Mouse (Mus musculus) layer of hippocampus, adult 9-10 months (tissue): ENCODE data around the gene Vmn2r115.
"Not testable (repeated sequence)": the region's sequence is repeated elsewhere in the genome, so short reads cannot be mapped to it uniquely, and the experiment has no call there.

Experiments used
- DNase-seq: peaks from one replicate; pipeline ENCODE4 v3.0.0; 2022; ENCODE audit warnings: low spot score

Gene Vmn2r115

DNA sequence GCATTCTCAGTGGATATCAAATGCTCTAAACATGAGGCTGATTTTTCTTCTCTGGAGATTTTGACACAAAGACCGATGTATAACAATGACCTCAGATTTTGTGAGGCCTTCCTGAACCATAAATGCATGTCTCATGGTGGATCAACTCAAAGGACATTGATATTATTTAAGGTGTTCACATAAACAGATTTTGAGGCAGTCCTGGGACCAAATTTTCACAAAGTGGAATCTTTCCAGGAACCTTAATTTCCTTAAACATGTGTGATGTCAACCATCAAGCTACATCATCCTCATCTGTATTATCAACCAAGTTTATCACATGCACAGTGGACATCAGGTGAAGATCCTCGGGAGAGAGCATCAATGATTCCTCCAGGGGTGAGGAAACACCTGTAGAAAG is at the start of gene Vmn2r115:
Gene Vmn2r115 (plus strand): TSS at position 301 of the 400 bp plus-strand sequence.
- DNase-seq: not testable (repeated sequence)

- DNase-seq: not testable (repeated sequence)
Measured at GRCm38 (mm10) chr17:23312437-23312836, 31.1 kb upstream of the Vmn2r115 start, which contains the start of gene Vmn2r114. TSS of gene Vmn2r114 (minus strand) at chr17:23312537.

DNA sequence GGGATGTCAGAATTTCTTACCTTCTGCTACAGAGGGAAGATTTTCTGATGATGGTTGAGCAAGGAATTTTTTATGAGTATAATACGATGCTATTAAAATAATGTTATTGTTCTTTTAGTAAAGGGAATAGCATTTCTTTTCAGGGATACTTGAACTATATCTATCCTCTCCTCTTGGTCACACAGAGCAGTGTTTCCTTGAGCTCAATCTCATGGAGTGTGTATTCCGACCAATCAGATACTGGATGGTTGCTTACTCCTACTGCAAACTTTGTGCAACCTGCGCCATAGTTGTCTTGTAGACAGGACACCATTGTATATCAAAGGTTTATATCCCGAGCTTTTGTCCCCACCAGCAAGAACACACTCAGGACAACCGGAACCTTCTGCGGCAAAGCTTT is 12.9 kb upstream of the Vmn2r115 start:
- no peak for DNase-seq

- DNase-seq: no peak
Measured at GRCm38 (mm10) chr17:23351644-23352043, 8.1 kb downstream of the Vmn2r115 start.

- not testable (repeated sequence) for DNase-seq
Measured at GRCm38 (mm10) chr17:23384304-23384703, 40.8 kb downstream of the Vmn2r115 start, which contains the start of gene Vmn2r116. TSS of gene Vmn2r116 (plus strand) at chr17:23384604.
